Mouse (Mus musculus) liver, postnatal 0 days (tissue): ENCODE measurements around the gene Dnmt3l. TPM values are rescaled to one million over a fixed set of nuclear protein-coding genes. Genes with fewer than 3 reads are reported as not detected.

Experiments used
- ATAC-seq: fragments of 200-750 bp; cut with Nextera tagmentation; 2 replicates; pipeline ENCODE4 v1.8.0; 2017; ENCODE audit warnings: mild to moderate bottlenecking, moderate library complexity
- DNase-seq: peaks from one replicate; pipeline ENCODE4 v3.0.0-alpha.2; 2016
- H3K27ac ChIP-seq: fragments of 300-500 bp; sonication (generic); 2 replicates; pipeline ENCODE4 v1.5.1; 2014; ENCODE audit warnings: antibody characterized with exemption, moderate library complexity, mild to moderate bottlenecking, low read depth
- H3K27me3 ChIP-seq: fragments of 300-500 bp; sonication (generic); 2 replicates; pipeline ENCODE4 v1.6.1; 2014; ENCODE audit warnings: low read length, control low read depth, mixed read lengths; ENCODE audit not compliant: insufficient read depth
- H3K36me3 ChIP-seq: fragments of 300-500 bp; sonication (generic); replicated peaks from 2 replicates; pipeline ENCODE4 v1.6.1; 2014; ENCODE audit warnings: mild to moderate bottlenecking, control low read depth, low read length, moderate library complexity, mixed read lengths; ENCODE audit not compliant: insufficient read depth
- H3K4me1 ChIP-seq: fragments of 300-500 bp; sonication (generic); 2 replicates; pipeline ENCODE4 v1.6.1; 2014; ENCODE audit warnings: antibody characterized with exemption, mild to moderate bottlenecking, control low read depth; ENCODE audit not compliant: insufficient read depth
- H3K4me2 ChIP-seq: fragments of 300-500 bp; sonication (generic); 2 replicates; pipeline ENCODE4 v1.6.1; 2014; ENCODE audit warnings: low read depth, mild to moderate bottlenecking, low read length, moderate library complexity, mixed read lengths
- H3K4me3 ChIP-seq: fragments of 300-500 bp; sonication (generic); 2 replicates; pipeline ENCODE4 v1.5.1; 2014; ENCODE audit warnings: low read depth, low read length
- H3K9ac ChIP-seq: fragments of 300-500 bp; sonication (generic); replicated peaks from 2 replicates; pipeline ENCODE4 v1.6.1; 2014; ENCODE audit warnings: mild to moderate bottlenecking, moderate library complexity
- H3K9me3 ChIP-seq: fragments of 300-500 bp; sonication (generic); 2 replicates; pipeline ENCODE4 v1.6.1; 2016; ENCODE audit warnings: mild to moderate bottlenecking, control low read depth, low read length, mixed read lengths
- CTCF ChIP-seq: sonication (generic); IDR thresholded peaks from 2 replicates; pipeline ENCODE4 v1.5.1; 2016; ENCODE audit warnings: antibody characterized with exemption, low read depth
- EP300 ChIP-seq: IDR thresholded peaks from 2 replicates; pipeline ENCODE4 v1.6.1; 2016; ENCODE audit warnings: antibody characterized with exemption, low read depth, mild to moderate bottlenecking
- WGBS: fragments of 180-500 bp; shearing (Covaris S2); extraction: QIAGEN DNeasy Blood & Tissue Kit; methylation state at CpG from one replicate; pipeline ENCODE4 v1.1.7; 2014; ENCODE audit not compliant: insufficient replicate concordance; 5-methylcytosine and 5-hydroxymethylcytosine counted together
- polyA plus RNA-seq: library from polyadenylated mRNA; unstranded; fragments of >200 nt; fragmentation: Nextera tagmentation; extraction: Ambion mirVana; gene quantifications from 2 replicates; pipeline ENCODE4 v1.2.1, GENCODE M21; 2015

The Dnmt3l gene
- polyA plus RNA-seq, 1 experiment from 2014 or later, result not detected

- Histone ChIP-seq H3K9ac (peak overlapping the region; percentile 32), H3K4me3 (no peak overlapping the region), H3K4me2 (peak overlapping the region; percentile 10; the same call in 1 of the 2 replicates), H3K27ac (no peak overlapping the region), H3K4me1 (peaks cover 46% of the 10 kb centered on the region), H3K27me3 (no peaks in the 10 kb centered on the region), H3K36me3 (peaks cover 24% of the 10 kb centered on the region), H3K9me3 (no peaks in the 10 kb centered on the region)
- ATAC-seq, result no peak
- no peak for DNase-seq
- TF ChIP-seq CTCF, result no peak
- TF ChIP-seq EP300, result no peak
- 82% methylated on average over 4 of the region's 4 CpGs for WGBS
Measured at GRCm38 (mm10) chr10:78005791-78006438, 35.8 kb upstream of the Dnmt3l start.

GRCm38 (mm10) chr10:78007203-78007602 lies 34.5 kb upstream of the Dnmt3l start:
- TF ChIP-seq CTCF, result no peak
- TF ChIP-seq EP300, result no peak
- Histone ChIP-seq H3K9ac (peak overlapping the region; percentile 70; the same call in 1 of the 2 replicates), H3K27ac (peak overlapping the region; percentile 62; the same call in 1 of the 2 replicates), H3K4me2 (peak overlapping the region; percentile 87), H3K9me3 (no peaks in the 10 kb centered on the region), H3K4me1 (peaks cover 46% of the 10 kb centered on the region), H3K4me3 (peak overlapping the region; percentile 80; the same call in 1 of the 2 replicates), H3K36me3 (peaks cover 12% of the 10 kb centered on the region; the same call in 1 of the 2 replicates), H3K27me3 (no peaks in the 10 kb centered on the region)
- no peak for DNase-seq
- ATAC-seq, result no peak
- 9% methylated on average over 7 of the region's 7 CpGs for WGBS

GRCm38 (mm10) chr10:78008169-78008568 lies 33.6 kb upstream of the Dnmt3l start:
- peak overlapping the region; percentile 70 for H3K9ac ChIP-seq
- WGBS, result 48% methylated on average over 3 of the region's 3 CpGs
- peaks cover 7% of the 10 kb centered on the region; the same call in 1 of the 2 replicates for H3K36me3 ChIP-seq
- TF ChIP-seq EP300 (no peak), CTCF (no peak)
- H3K27me3 ChIP-seq, result no peaks in the 10 kb centered on the region
- H3K4me3 ChIP-seq, result peak overlapping the region; percentile 80
- H3K27ac ChIP-seq, result peak overlapping the region; percentile 62
- no peaks in the 10 kb centered on the region for H3K9me3 ChIP-seq
- H3K4me1 ChIP-seq, result peaks cover 46% of the 10 kb centered on the region
- DNase-seq, result no peak
- ATAC-seq, result no peak
- peak overlapping the region; percentile 87 for H3K4me2 ChIP-seq

GRCm38 (mm10) chr10:78009184-78009944 lies 32.4 kb upstream of the Dnmt3l start:
- TF ChIP-seq EP300 (no peak), CTCF (peak; percentile 81)
- Histone ChIP-seq H3K27ac (peak overlapping the region; percentile 94), H3K4me3 (peak overlapping the region; percentile 80), H3K4me2 (peak overlapping the region; percentile 87), H3K4me1 (peaks cover 45% of the 10 kb centered on the region), H3K9ac (peak overlapping the region; percentile 70), H3K9me3 (no peaks in the 10 kb centered on the region), H3K36me3 (peaks cover 4% of the 10 kb centered on the region; the same call in 1 of the 2 replicates), H3K27me3 (no peaks in the 10 kb centered on the region)
- under 1% methylated on average over 59 of the region's 59 CpGs for WGBS
- peak; percentile 96 for ATAC-seq
- DNase-seq, result peak; percentile 99

GRCm38 (mm10) chr10:78009945-78010293 lies 31.8 kb upstream of the Dnmt3l start, which contains the start of gene Pfkl:
Gene Pfkl (minus strand): TSS chr10:78010083.
- Histone ChIP-seq H3K9me3 (no peaks in the 10 kb centered on the region), H3K27ac (peak within 1 kb of the TSS; percentile 94), H3K36me3 (peaks cover 4% of the 10 kb centered on the region; the same call in 1 of the 2 replicates), H3K27me3 (no peaks in the 10 kb centered on the region), H3K9ac (peak within 1 kb of the TSS; percentile 70), H3K4me1 (peaks cover 40% of the 10 kb centered on the region), H3K4me2 (peak within 1 kb of the TSS; percentile 87), H3K4me3 (peak within 1 kb of the TSS; percentile 80)
- peak; percentile 1 for ATAC-seq
- WGBS, result under 1% methylated on average over 9 of the region's 9 CpGs
- no peak for DNase-seq
- TF ChIP-seq EP300 (no peak), CTCF (no peak)

- Histone ChIP-seq H3K4me2 (peak overlapping the region; percentile 87), H3K4me3 (peak overlapping the region; percentile 80), H3K27me3 (no peaks in the 10 kb centered on the region), H3K9me3 (no peaks in the 10 kb centered on the region), H3K4me1 (peaks cover 40% of the 10 kb centered on the region), H3K9ac (peak overlapping the region; percentile 48; the same call in 1 of the 2 replicates), H3K36me3 (peaks cover 4% of the 10 kb centered on the region; the same call in 1 of the 2 replicates), H3K27ac (no peak overlapping the region)
- DNase-seq, result no peak
- no peak for ATAC-seq
- TF ChIP-seq EP300 (no peak), CTCF (no peak)
- WGBS, result 12% methylated on average over 10 of the region's 10 CpGs
Measured at GRCm38 (mm10) chr10:78010335-78010734, 31.4 kb upstream of the Dnmt3l start.
